Mouse (Mus musculus) midbrain, embryonic 14.5 days (tissue): ENCODE results near the gene Sdsl. TPM values are rescaled to one million over a fixed set of nuclear protein-coding genes. Genes with fewer than 3 reads are reported as not detected.
A peak's percentile ranks its signal among the peaks of the same experiment; 100 is the strongest.

Experiments
- ATAC-seq: fragments of 200-750 bp; cut with Nextera tagmentation; 2 replicates; pipeline ENCODE4 v1.8.0; 2017; ENCODE audit warnings: moderate number of reproducible peaks, moderate library complexity; ENCODE audit not compliant: low FRiP score, low TSS enrichment
- DNase-seq: peaks from one replicate; pipeline ENCODE4 v3.0.0-alpha.2; 2015
- H3K27ac ChIP-seq: fragments of 300-500 bp; sonication (generic); replicated peaks from 2 replicates; pipeline ENCODE4 v1.5.1; 2014; ENCODE audit warnings: mild to moderate bottlenecking, low read depth, low read length, moderate library complexity
- H3K27me3 ChIP-seq: fragments of 300-500 bp; sonication (generic); 2 replicates; pipeline ENCODE4 v1.6.1; 2014; ENCODE audit warnings: low read length, control low read depth, mixed read lengths; ENCODE audit not compliant: control insufficient read depth, insufficient read depth
- H3K36me3 ChIP-seq: fragments of 300-500 bp; sonication (generic); 2 replicates; pipeline ENCODE4 v1.6.1; 2014; ENCODE audit warnings: low read length, control low read depth; ENCODE audit not compliant: control insufficient read depth, insufficient read depth
- H3K4me1 ChIP-seq: fragments of 300-500 bp; sonication (generic); 2 replicates; pipeline ENCODE4 v1.6.1; 2014; ENCODE audit warnings: mild to moderate bottlenecking, antibody characterized with exemption, low read length, control low read depth; ENCODE audit not compliant: control insufficient read depth, insufficient read depth
- H3K4me2 ChIP-seq: fragments of 300-500 bp; sonication (generic); 2 replicates; pipeline ENCODE4 v1.6.1; 2014; ENCODE audit warnings: mild to moderate bottlenecking, low read length, moderate library complexity
- H3K4me3 ChIP-seq: fragments of 300-500 bp; sonication (generic); replicated peaks from 2 replicates; pipeline ENCODE4 v1.5.1; 2014; ENCODE audit warnings: low read depth, low read length
- H3K9ac ChIP-seq: fragments of 300-500 bp; sonication (generic); replicated peaks from 2 replicates; pipeline ENCODE4 v1.6.1; 2014; ENCODE audit warnings: mild to moderate bottlenecking, low read length, moderate library complexity
- H3K9me3 ChIP-seq: fragments of 300-500 bp; sonication (generic); 2 replicates; pipeline ENCODE4 v1.6.1; 2016; ENCODE audit warnings: low read length, control low read depth, mixed read lengths; ENCODE audit not compliant: control insufficient read depth
- WGBS: fragments of 180-500 bp; shearing (Covaris S2); extraction: QIAGEN DNeasy Blood & Tissue Kit; methylation state at CpG from one replicate; pipeline ENCODE4 v1.1.7; 2014; 5-methylcytosine and 5-hydroxymethylcytosine counted together
- polyA plus RNA-seq: library from polyadenylated mRNA; unstranded; fragments of >200 nt; fragmentation: Nextera tagmentation; extraction: Ambion mirVana; gene quantifications from 2 replicates; pipeline ENCODE4 v1.2.1, GENCODE M21; 2014

Sdsl gene
- polyA plus RNA-seq, 1 experiment from 2014 or later = 6.0 TPM

- Histone ChIP-seq H3K4me1 (no peaks in the 10 kb centered on the region), H3K9ac (peak within 1 kb of the TSS; percentile 92), H3K36me3 (peaks cover 17% of the 10 kb centered on the region), H3K27me3 (peaks cover 75% of the 10 kb centered on the region), H3K4me3 (peak within 1 kb of the TSS; percentile 44), H3K4me2 (peak within 1 kb of the TSS; percentile 72), H3K9me3 (no peaks in the 10 kb centered on the region), H3K27ac (peak within 1 kb of the TSS; percentile 97)
- under 1% methylated on average over 69 of the region's 69 CpGs for WGBS
- peak; percentile 71 for ATAC-seq
- DNase-seq = peak; percentile 92
These were observed 40.7 kb downstream of the Sdsl start, which contains the start of gene Lhx5 for GRCm38 (mm10) chr5:120431649-120432485. TSS of gene Lhx5 (plus strand) at chr5:120431699.

- Histone ChIP-seq H3K9ac (peak overlapping the region; percentile 81), H3K4me3 (peak overlapping the region; percentile 44)
These were observed 41.5 kb downstream of the Sdsl start for GRCm38 (mm10) chr5:120431001-120431583.

GRCm38 (mm10) chr5:120429692-120430091, 42.9 kb downstream of the Sdsl start:
- Histone ChIP-seq H3K4me3 (peak overlapping the region; percentile 44), H3K27me3 (peaks cover 69% of the 10 kb centered on the region), H3K27ac (peak overlapping the region; percentile 96), H3K9ac (peak overlapping the region; percentile 81), H3K4me2 (peak overlapping the region; percentile 72), H3K9me3 (no peaks in the 10 kb centered on the region), H3K36me3 (peaks cover 4% of the 10 kb centered on the region), H3K4me1 (no peaks in the 10 kb centered on the region)
- 17% methylated on average over 6 of the region's 6 CpGs for WGBS
- no peak for ATAC-seq
- no peak for DNase-seq

More at GRCm38 (mm10) chr5:120431001-120431583, 41.5 kb downstream of the Sdsl start:
- no peak for ATAC-seq
- Histone ChIP-seq H3K27me3 (peaks cover 78% of the 10 kb centered on the region), H3K4me2 (peak overlapping the region; percentile 72), H3K9me3 (no peaks in the 10 kb centered on the region), H3K36me3 (peaks cover 14% of the 10 kb centered on the region), H3K4me1 (no peaks in the 10 kb centered on the region), H3K27ac (peak overlapping the region; percentile 97)
- DNase-seq = no peak
- under 1% methylated on average over 30 of the region's 30 CpGs for WGBS

GRCm38 (mm10) chr5:120428990-120429389, 43.6 kb downstream of the Sdsl start:
- Histone ChIP-seq H3K4me2 (peak overlapping the region; percentile 72), H3K27me3 (peaks cover 68% of the 10 kb centered on the region), H3K36me3 (no peaks in the 10 kb centered on the region), H3K4me3 (peak overlapping the region; percentile 44), H3K4me1 (no peaks in the 10 kb centered on the region), H3K9me3 (no peaks in the 10 kb centered on the region), H3K27ac (peak overlapping the region; percentile 96), H3K9ac (peak overlapping the region; percentile 83)
- ATAC-seq = no peak
- 2% methylated on average over 5 of the region's 6 CpGs for WGBS
- DNase-seq = peak; percentile 43

GRCm38 (mm10) chr5:120428189-120428838, 44.3 kb downstream of the Sdsl start:
- no peaks in the 10 kb centered on the region for H3K36me3 ChIP-seq
- H3K4me2 ChIP-seq = peak overlapping the region; percentile 72
- H3K27me3 ChIP-seq = peaks cover 61% of the 10 kb centered on the region
- no peaks in the 10 kb centered on the region for H3K4me1 ChIP-seq
- H3K9ac ChIP-seq = peak overlapping the region; percentile 83
- 2% methylated on average over 21 of the region's 21 CpGs for WGBS
- DNase-seq (peak; percentile 59), ATAC-seq (no peak)
- peak overlapping the region; percentile 44 for H3K4me3 ChIP-seq
- H3K9me3 ChIP-seq = no peaks in the 10 kb centered on the region
- H3K27ac ChIP-seq = peak overlapping the region; percentile 96

GRCm38 (mm10) chr5:120427451-120427938, 45.1 kb downstream of the Sdsl start:
- no peak for ATAC-seq
- Histone ChIP-seq H3K4me1 (no peaks in the 10 kb centered on the region), H3K4me3 (peak overlapping the region; percentile 44), H3K4me2 (peak overlapping the region; percentile 72), H3K9ac (peak overlapping the region; percentile 83), H3K27ac (peak overlapping the region; percentile 96), H3K9me3 (no peaks in the 10 kb centered on the region), H3K36me3 (no peaks in the 10 kb centered on the region), H3K27me3 (peaks cover 67% of the 10 kb centered on the region)
- WGBS = under 1% methylated on average over 33 of the region's 33 CpGs
- DNase-seq = peak; percentile 74

GRCm38 (mm10) chr5:120426572-120426971, 46.0 kb downstream of the Sdsl start:
- Histone ChIP-seq H3K4me1 (peaks cover 4% of the 10 kb centered on the region), H3K9ac (peak overlapping the region; percentile 83), H3K4me3 (peak overlapping the region; percentile 44), H3K4me2 (peak overlapping the region; percentile 72), H3K27me3 (peaks cover 64% of the 10 kb centered on the region), H3K36me3 (no peaks in the 10 kb centered on the region), H3K9me3 (no peaks in the 10 kb centered on the region), H3K27ac (peak overlapping the region; percentile 96)
- WGBS = 2% methylated on average over 10 of the region's 10 CpGs
- DNase-seq (no peak), ATAC-seq (no peak)

- Histone ChIP-seq H3K4me3 (peak overlapping the region; percentile 33), H3K9ac (peak overlapping the region; percentile 72), H3K4me1 (peaks cover 9% of the 10 kb centered on the region), H3K27ac (peak overlapping the region; percentile 96), H3K9me3 (no peaks in the 10 kb centered on the region), H3K27me3 (peaks cover 55% of the 10 kb centered on the region), H3K4me2 (peak overlapping the region; percentile 72), H3K36me3 (no peaks in the 10 kb centered on the region)
- WGBS = under 1% methylated on average over 20 of the region's 20 CpGs
- 0 out of 2 replicates have a peak, but pooled peaks have one; percentile 21 for ATAC-seq
- DNase-seq = peak; percentile 64
These were observed 46.9 kb downstream of the Sdsl start for GRCm38 (mm10) chr5:120425711-120426110.
